Mouse (Mus musculus): Measurements from ENCODE around the gene Ttc9b. TPM values are rescaled to one million over a fixed set of nuclear protein-coding genes. Genes with fewer than 3 reads are reported as not detected.
A peak's percentile ranks its signal among the peaks of the same experiment; 100 is the strongest.

The Ttc9b gene
- polyA plus RNA-seq, 1 experiment from 2014 or later, result 84.4 TPM

GRCm38 (mm10) chr7:27650949-27651348 is 2.8 kb upstream of the Ttc9b start:
- no peaks in the 10 kb centered on the region for H3K9me3 ChIP-seq (replicated peaks; ENCODE audit: control insufficient read depth, low read length, poor library complexity, severe bottlenecking)
- H3K36me3 ChIP-seq (ENCODE audit: control insufficient read depth, insufficient read depth, low read length), result no peaks in the 10 kb centered on the region
- no peak overlapping the region for H3K27ac ChIP-seq (ENCODE audit: low read length)
- no peak for ATAC-seq
- WGBS, result 7% methylated on average over 10 of the region's 10 CpGs
- no peaks in the 10 kb centered on the region for H3K27me3 ChIP-seq (ENCODE audit: control insufficient read depth, insufficient read depth, low read depth, low read length)
- H3K4me2 ChIP-seq (ENCODE audit: low read length), result no peak overlapping the region
- peaks cover 26% of the 10 kb centered on the region for H3K4me1 ChIP-seq (ENCODE audit: control insufficient read depth, insufficient read depth, low read length)
- no peak overlapping the region for H3K9ac ChIP-seq (ENCODE audit: low read depth, low read length)
- H3K4me3 ChIP-seq (ENCODE audit: low read depth, low read length), result no peak overlapping the region

- Histone ChIP-seq H3K27me3 (ENCODE audit: control insufficient read depth, insufficient read depth, low read depth, low read length) (no peaks in the 10 kb centered on the region), H3K4me3 (ENCODE audit: low read depth, low read length) (peak overlapping the region; percentile 75), H3K9ac (ENCODE audit: low read depth, low read length) (peak overlapping the region; percentile 89), H3K4me1 (ENCODE audit: control insufficient read depth, insufficient read depth, low read length) (peaks cover 26% of the 10 kb centered on the region), H3K27ac (ENCODE audit: low read length) (peak overlapping the region; percentile 95), H3K9me3 (replicated peaks; ENCODE audit: control insufficient read depth, low read length, poor library complexity, severe bottlenecking) (no peaks in the 10 kb centered on the region), H3K4me2 (ENCODE audit: low read length) (peak overlapping the region; percentile 64), H3K36me3 (ENCODE audit: control insufficient read depth, insufficient read depth, low read length) (peaks cover 11% of the 10 kb centered on the region)
- 63% methylated on average over 20 of the region's 20 CpGs for WGBS
- ATAC-seq, result 0 out of 2 replicates have a peak, but pooled peaks have one; percentile 10
Measured at GRCm38 (mm10) chr7:27654607-27655276, 1.0 kb downstream of the Ttc9b start.

- Histone ChIP-seq H3K36me3 (ENCODE audit: control insufficient read depth, insufficient read depth, low read length) (peaks cover 11% of the 10 kb centered on the region), H3K4me1 (ENCODE audit: control insufficient read depth, insufficient read depth, low read length) (peaks cover 25% of the 10 kb centered on the region), H3K27ac (ENCODE audit: low read length) (no peak overlapping the region), H3K9ac (ENCODE audit: low read depth, low read length) (no peak overlapping the region), H3K4me3 (ENCODE audit: low read depth, low read length) (no peak overlapping the region), H3K9me3 (replicated peaks; ENCODE audit: control insufficient read depth, low read length, poor library complexity, severe bottlenecking) (no peaks in the 10 kb centered on the region), H3K27me3 (ENCODE audit: control insufficient read depth, insufficient read depth, low read depth, low read length) (no peaks in the 10 kb centered on the region), H3K4me2 (ENCODE audit: low read length) (peak overlapping the region; percentile 64; the same call in 1 of the 2 replicates)
- WGBS, result 75% methylated on average over 11 of the region's 11 CpGs
- no peak for ATAC-seq
Measured at GRCm38 (mm10) chr7:27655545-27655944, 1.8 kb downstream of the Ttc9b start.

GRCm38 (mm10) chr7:27656600-27656999 is 2.9 kb downstream of the Ttc9b start:
- Histone ChIP-seq H3K4me2 (ENCODE audit: low read length) (no peak overlapping the region), H3K4me1 (ENCODE audit: control insufficient read depth, insufficient read depth, low read length) (peaks cover 23% of the 10 kb centered on the region), H3K36me3 (ENCODE audit: control insufficient read depth, insufficient read depth, low read length) (peaks cover 18% of the 10 kb centered on the region), H3K9ac (ENCODE audit: low read depth, low read length) (no peak overlapping the region), H3K27ac (ENCODE audit: low read length) (no peak overlapping the region), H3K27me3 (ENCODE audit: control insufficient read depth, insufficient read depth, low read depth, low read length) (no peaks in the 10 kb centered on the region), H3K9me3 (replicated peaks; ENCODE audit: control insufficient read depth, low read length, poor library complexity, severe bottlenecking) (no peaks in the 10 kb centered on the region), H3K4me3 (ENCODE audit: low read depth, low read length) (no peak overlapping the region)
- no peak for ATAC-seq
- WGBS, result 88% methylated on average over 16 of the region's 16 CpGs

- no peak overlapping the region for H3K9ac ChIP-seq (ENCODE audit: low read depth, low read length)
- H3K27me3 ChIP-seq (ENCODE audit: control insufficient read depth, insufficient read depth, low read depth, low read length), result no peaks in the 10 kb centered on the region
- no peak overlapping the region for H3K27ac ChIP-seq (ENCODE audit: low read length)
- ATAC-seq, result no peak
- peaks cover 21% of the 10 kb centered on the region for H3K4me1 ChIP-seq (ENCODE audit: control insufficient read depth, insufficient read depth, low read length)
- peaks cover 23% of the 10 kb centered on the region for H3K36me3 ChIP-seq (ENCODE audit: control insufficient read depth, insufficient read depth, low read length)
- no peaks in the 10 kb centered on the region for H3K9me3 ChIP-seq (replicated peaks; ENCODE audit: control insufficient read depth, low read length, poor library complexity, severe bottlenecking)
- no peak overlapping the region for H3K4me2 ChIP-seq (ENCODE audit: low read length)
- no peak overlapping the region for H3K4me3 ChIP-seq (ENCODE audit: low read depth, low read length)
- 35% methylated on average over 51 of the region's 53 CpGs for WGBS
Measured at GRCm38 (mm10) chr7:27657824-27658395, 4.2 kb downstream of the Ttc9b start.

- no peak overlapping the region for H3K4me3 ChIP-seq (ENCODE audit: low read depth, low read length)
- WGBS, result 60% methylated on average over 14 of the region's 14 CpGs
- H3K4me2 ChIP-seq (ENCODE audit: low read length), result no peak overlapping the region
- H3K36me3 ChIP-seq (ENCODE audit: control insufficient read depth, insufficient read depth, low read length), result peaks cover 26% of the 10 kb centered on the region
- H3K9ac ChIP-seq (ENCODE audit: low read depth, low read length), result no peak overlapping the region
- H3K27ac ChIP-seq (ENCODE audit: low read length), result no peak overlapping the region
- H3K27me3 ChIP-seq (ENCODE audit: control insufficient read depth, insufficient read depth, low read depth, low read length), result no peaks in the 10 kb centered on the region
- peaks cover 16% of the 10 kb centered on the region for H3K4me1 ChIP-seq (ENCODE audit: control insufficient read depth, insufficient read depth, low read length)
- no peak for ATAC-seq
- no peaks in the 10 kb centered on the region for H3K9me3 ChIP-seq (replicated peaks; ENCODE audit: control insufficient read depth, low read length, poor library complexity, severe bottlenecking)
Measured at GRCm38 (mm10) chr7:27658712-27659663, 5.3 kb downstream of the Ttc9b start.

- 95% methylated on average over 4 of the region's 4 CpGs for WGBS
- Histone ChIP-seq H3K9ac (ENCODE audit: low read depth, low read length) (no peak overlapping the region), H3K27me3 (ENCODE audit: control insufficient read depth, insufficient read depth, low read depth, low read length) (no peaks in the 10 kb centered on the region), H3K36me3 (ENCODE audit: control insufficient read depth, insufficient read depth, low read length) (peaks cover 35% of the 10 kb centered on the region), H3K4me2 (ENCODE audit: low read length) (no peak overlapping the region), H3K4me1 (ENCODE audit: control insufficient read depth, insufficient read depth, low read length) (no peaks in the 10 kb centered on the region), H3K27ac (ENCODE audit: low read length) (no peak overlapping the region), H3K4me3 (ENCODE audit: low read depth, low read length) (no peak overlapping the region), H3K9me3 (replicated peaks; ENCODE audit: control insufficient read depth, low read length, poor library complexity, severe bottlenecking) (no peaks in the 10 kb centered on the region)
- no peak for ATAC-seq
Measured at GRCm38 (mm10) chr7:27662038-27662437, 8.3 kb downstream of the Ttc9b start.

GRCm38 (mm10) chr7:27673064-27673574 is 19.4 kb downstream of the Ttc9b start:
- H3K4me1 ChIP-seq (ENCODE audit: control insufficient read depth, insufficient read depth, low read length), result peaks cover 38% of the 10 kb centered on the region
- no peaks in the 10 kb centered on the region; the same call in 1 of the 2 replicates for H3K36me3 ChIP-seq (ENCODE audit: control insufficient read depth, insufficient read depth, low read length)
- H3K4me3 ChIP-seq (ENCODE audit: low read depth, low read length), result peak overlapping the region; percentile 75
- 51% methylated on average over 9 of the region's 9 CpGs for WGBS
- ATAC-seq, result 0 out of 2 replicates have a peak, but pooled peaks have one; percentile 0
- no peaks in the 10 kb centered on the region for H3K9me3 ChIP-seq (replicated peaks; ENCODE audit: control insufficient read depth, low read length, poor library complexity, severe bottlenecking)
- peak overlapping the region; percentile 85; the same call in 1 of the 2 replicates for H3K27ac ChIP-seq (ENCODE audit: low read length)
- H3K4me2 ChIP-seq (ENCODE audit: low read length), result peak overlapping the region; percentile 95
- peak overlapping the region; percentile 91 for H3K9ac ChIP-seq (ENCODE audit: low read depth, low read length)
- H3K27me3 ChIP-seq (ENCODE audit: control insufficient read depth, insufficient read depth, low read depth, low read length), result no peaks in the 10 kb centered on the region
